Mouse (Mus musculus) spleen, postnatal 36 days (tissue): Measurements from ENCODE around the gene Zmym5.
"Not testable (repeated sequence)": the region's sequence is repeated elsewhere in the genome, so short reads cannot be mapped to it uniquely, and the experiment has no call there.

ENCODE experiments used
- DNase-seq, 2 experiments: peaks; one replicate each; pipeline ENCODE4 v3.0.0; 2022; ENCODE audit warnings: low spot score in 2 of 2, mixed read lengths in 1 of 2

The Zmym5 gene

DNA sequence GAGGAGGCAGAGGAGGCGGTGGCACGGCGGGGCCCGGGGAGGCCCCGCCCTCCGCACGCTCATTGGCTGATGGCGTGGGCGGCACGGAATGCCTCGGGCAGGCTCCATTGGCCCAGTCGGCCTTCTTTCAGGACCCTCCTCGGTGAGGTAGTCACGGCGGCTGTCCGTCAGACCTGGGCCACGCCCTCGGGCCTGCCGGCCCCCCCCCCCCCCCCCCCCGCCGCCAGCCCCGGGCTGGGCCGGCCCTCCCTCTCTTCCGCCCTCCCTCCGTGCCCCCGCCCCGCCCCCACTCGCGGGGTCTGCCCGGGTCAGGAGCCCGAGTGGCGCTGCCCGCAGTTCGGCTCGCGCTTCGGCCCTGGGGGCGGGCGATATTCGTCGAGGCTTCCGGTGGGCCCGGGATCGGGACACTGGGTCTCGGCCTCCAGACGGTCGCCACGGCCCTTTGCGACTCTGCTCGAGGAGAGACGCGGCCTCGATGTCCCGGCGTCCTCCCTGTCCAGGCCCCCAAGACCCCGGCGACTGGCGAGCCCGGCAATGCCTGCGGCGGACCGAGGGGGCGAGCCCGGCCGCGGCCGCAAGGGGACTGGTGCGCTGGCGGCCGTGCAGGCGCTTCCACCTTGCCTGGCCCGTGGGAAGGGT is at the start of gene Zmym5:
Gene Zmym5 (minus strand): TSS at position 16 of the 639 bp plus-strand sequence.
- DNase-seq = peak; percentile 90 to 92

GRCm38 (mm10) chr14:56849681-56850080 is 38.2 kb upstream of the Zmym5 start:
- no peak for DNase-seq

DNA sequence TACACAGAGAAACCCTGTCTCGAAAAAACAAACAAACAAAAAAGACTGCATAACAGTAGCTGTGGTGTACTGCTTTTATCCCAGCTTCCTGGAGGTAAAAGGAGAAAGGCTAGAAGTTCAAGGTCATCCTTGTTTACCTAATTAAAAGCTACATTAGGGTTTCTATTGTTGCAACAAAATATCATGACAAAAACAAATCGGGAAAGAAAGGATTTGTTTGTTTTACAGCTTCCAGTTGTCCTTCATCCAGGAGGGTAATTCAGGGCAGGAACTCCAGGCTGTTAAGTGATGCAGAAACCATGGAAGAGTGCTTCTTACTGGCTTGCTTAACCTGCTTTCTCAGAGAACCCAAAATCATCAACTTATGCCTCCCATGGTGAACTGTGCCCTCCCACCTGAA is 36.8 kb upstream of the Zmym5 start:
- no peak for DNase-seq

GRCm38 (mm10) chr14:56844507-56844906 is 33.0 kb upstream of the Zmym5 start:
- no peak for DNase-seq

- DNase-seq = no peak
These were observed 32.5 kb upstream of the Zmym5 start for GRCm38 (mm10) chr14:56844033-56844432.

DNA sequence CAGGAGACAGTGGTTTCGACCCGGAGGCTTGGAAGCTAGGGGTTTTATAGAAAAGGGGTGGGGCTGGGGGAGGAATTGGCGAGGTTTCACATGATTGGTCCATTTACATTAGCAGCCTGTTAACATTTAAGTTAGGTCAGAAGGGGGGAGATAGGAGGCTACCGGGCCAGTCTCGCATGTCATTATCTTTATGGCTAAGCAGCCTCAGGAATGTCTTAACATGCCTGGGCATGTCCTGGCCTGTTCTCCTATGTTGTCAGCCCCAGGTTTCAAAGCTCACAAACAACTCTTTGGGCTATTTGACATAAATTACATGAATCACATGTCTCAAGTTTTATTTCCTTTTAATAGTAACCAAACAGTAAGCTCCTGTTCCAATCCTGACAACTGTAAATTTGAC is 23.1 kb upstream of the Zmym5 start:
- not testable (repeated sequence) for DNase-seq

- peak; percentile 82 to 85 for DNase-seq
These were observed 21.7 kb upstream of the Zmym5 start for GRCm38 (mm10) chr14:56833211-56833610.

- DNase-seq = no peak
These were observed 21.1 kb upstream of the Zmym5 start for GRCm38 (mm10) chr14:56832563-56833113.

GRCm38 (mm10) chr14:56832147-56832546 is 20.6 kb upstream of the Zmym5 start:
- no peak for DNase-seq

- peak; percentile 57 to 60 for DNase-seq
These were observed 19.1 kb upstream of the Zmym5 start for GRCm38 (mm10) chr14:56830491-56831045.

DNA sequence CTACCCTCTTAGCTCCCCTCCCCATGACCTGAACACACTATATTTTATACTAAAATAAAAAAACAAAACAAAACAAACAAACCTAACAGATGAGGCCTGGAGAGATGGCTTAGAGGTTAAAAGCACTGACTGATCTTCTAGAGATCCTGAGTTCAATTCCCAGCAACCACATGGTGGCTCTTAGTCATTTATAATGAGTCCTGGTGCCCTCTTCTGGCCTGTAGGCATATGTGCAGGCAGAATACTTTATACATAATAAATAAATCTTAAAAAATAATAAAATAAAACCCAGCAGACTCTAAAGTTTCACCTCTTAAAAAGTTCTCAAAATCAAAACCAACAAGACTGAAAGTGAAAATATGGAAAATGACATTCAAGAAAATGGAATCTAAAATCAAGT is 13.0 kb upstream of the Zmym5 start:
- no peak for DNase-seq

DNA sequence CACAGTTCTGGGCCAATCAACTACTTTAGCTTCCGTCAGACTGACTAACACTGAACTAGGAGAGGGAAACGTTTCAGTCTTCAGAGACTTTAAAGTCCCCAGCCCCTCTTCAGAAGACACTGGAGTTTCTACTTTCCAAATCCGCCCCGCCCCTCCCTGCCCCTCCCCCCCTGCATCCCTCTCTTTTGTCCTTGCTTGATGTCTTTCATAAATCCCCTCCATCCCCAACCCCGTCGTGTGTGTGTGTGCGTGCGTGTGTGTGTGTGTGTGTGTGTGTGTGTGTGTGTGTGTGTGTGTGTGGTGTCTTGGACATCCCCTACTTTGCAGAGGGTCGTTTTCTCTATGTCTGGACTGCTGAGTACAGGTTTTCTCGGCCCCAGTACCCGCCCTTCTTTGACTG is 6.1 kb upstream of the Zmym5 start:
- DNase-seq = no peak

- DNase-seq = no peak
These were observed 5.6 kb upstream of the Zmym5 start for GRCm38 (mm10) chr14:56817131-56817530.

DNA sequence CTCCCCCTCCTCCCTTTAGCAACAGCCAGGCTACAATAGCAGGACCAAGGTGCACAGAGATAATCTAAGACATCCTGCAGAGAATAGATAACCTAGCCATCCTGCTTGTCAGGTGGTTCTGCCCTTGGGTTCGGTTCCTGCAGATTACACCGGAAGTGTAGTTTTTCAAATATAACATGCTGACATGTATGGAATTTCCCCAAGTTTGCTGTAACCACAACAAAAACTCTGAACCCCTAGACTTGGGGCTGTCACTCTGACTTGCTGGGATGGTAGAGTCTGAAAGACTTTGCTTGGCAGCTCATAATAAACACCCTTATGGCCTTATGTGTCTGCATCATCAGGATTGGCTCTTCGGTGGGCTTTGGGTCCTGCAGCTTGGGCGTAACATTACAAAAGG is 5.0 kb upstream of the Zmym5 start:
- DNase-seq = no peak

DNA sequence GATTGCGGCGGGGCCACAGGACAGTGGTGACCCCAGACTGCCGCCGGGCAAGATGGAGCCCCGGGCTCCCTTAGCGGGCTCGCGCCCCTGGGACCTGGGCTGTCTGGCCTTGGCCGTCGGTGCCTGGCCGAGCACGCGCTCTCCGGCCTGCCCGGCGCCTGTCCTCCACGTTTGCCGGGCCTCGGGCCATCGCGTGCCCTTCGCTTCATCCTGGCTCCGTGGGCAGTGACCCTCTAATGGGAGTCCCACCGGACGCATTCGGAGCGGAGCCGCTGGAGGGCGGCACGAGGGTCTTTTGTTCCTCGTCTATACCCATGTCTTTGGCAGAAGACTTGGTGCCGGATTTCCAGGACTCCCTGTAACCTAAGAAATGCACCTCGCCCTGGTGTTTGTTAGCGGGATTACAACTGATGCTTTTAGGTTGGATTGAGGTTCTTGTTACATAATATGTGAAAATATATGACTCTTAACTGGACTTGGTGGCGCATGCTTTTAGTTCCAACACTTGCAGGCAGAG is 1.1 kb upstream of the Zmym5 start:
- peak; percentile 75 to 84 for DNase-seq

DNA sequence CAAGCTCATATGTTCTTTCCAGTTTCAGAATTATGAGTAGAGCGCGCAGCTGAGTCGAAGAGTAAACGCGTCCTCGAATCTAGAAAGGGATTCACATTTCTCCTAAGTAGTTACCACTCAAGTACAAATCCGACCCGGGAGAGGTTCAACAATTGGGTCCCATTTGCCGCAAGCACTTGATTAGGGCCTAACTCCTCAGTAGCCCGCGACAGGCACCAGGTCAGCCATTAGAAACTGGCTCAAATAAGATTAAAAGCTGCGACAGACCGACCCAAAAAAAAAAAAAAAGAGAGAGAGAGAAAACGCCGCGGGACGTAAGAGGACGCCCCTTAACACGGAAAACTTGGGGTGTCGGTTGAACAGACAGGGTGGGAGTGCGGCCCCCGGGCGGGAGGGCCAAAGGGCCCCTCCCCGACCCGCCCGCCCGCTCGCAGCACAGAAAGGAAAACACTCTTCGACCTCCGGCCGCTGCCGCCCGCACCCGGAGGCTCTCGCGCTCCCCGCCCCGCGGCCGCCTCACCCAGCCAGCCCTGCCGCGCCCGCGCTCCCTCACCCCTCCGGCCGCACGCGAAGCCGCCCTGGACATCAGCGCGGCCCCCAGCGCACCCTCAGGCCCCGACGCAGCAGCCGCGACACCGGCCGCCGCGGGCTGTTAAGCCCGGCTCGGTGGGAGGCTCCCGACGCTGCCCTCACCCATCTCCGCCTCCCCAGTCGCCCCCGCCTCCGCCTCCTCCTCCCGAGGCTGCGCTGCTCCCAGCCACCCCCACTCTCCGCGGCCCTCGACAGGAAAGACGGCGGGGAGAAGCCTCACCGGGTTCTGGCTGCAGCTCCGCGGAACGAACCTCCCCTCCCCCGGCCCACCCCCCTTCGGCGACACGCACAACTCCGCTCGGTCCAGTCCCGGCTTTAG is 480 bp downstream of the Zmym5 start:
- DNase-seq = peak; percentile 41 to 48

GRCm38 (mm10) chr14:56793243-56793642 is 18.3 kb downstream of the Zmym5 start:
- peak; percentile 47 to 48 for DNase-seq

DNA sequence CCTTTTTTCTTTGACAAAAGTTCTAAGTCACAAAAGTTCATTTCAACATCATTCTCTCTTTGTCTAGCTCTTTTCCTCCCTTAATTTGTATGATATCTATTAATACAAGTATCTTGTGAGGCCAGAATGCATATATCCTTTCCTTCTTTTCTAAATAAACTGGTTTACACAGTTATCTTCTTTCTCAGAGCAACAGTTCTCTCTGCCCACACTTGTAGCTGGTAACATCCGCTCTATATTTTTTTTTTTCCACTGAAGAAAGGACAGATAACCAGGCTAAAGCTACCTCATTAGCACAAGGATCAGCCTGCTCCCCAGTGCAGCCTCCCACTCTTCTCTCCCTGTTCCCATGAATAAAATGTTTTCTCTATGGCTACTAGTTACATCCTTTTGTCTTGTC is 26.9 kb downstream of the Zmym5 start:
- no peak for DNase-seq

- no peak for DNase-seq
These were observed 32.6 kb downstream of the Zmym5 start for GRCm38 (mm10) chr14:56778933-56779300.

- DNase-seq = peak; percentile 95 to 98
These were observed 33.1 kb downstream of the Zmym5 start, which contains the start of gene Pspc1 for GRCm38 (mm10) chr14:56778200-56778932. Pspc1 (minus strand) TSS chr14:56778316.

DNA sequence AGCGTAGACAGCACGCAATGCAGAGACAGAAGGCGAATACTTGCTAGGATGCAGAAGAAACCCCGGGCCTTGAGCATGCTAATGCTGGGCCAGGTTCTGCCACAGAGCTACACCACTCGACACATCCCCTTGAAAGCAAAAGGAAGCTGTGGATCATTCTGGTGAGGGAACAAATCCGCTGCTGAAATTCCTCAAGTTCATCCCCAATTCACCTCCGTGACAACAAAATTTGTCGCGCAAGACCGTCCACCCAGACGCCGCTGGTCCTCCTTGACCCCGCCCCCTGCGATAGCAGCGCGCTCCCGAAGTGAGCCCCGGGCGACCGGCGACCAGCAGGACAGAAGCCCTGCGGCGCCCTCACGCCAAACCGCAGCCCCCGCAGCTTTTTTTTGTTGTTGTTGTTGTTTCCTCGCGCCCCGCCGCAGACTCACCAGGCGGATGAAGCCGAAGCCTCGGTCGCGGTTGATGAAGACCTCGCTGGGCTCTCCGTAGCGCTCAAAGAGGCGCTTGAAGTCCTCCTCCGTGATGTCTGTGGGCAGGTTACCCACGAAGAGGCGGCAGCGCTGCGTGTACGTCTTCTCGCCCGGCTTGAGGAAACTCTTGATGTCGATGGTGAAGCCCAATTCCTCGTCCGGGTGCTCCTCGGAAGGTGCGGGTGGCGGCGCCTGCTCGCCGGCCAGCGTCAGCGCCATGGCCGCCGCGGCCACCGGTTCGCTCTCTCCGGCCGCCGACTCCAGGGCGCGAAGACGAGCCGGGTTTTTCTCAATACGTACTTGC is 34.0 kb downstream of the Zmym5 start:
- peak; percentile 71 to 79 for DNase-seq
